Mouse (Mus musculus) limb, embryonic 12.5 days (tissue): Measurements from ENCODE around the gene Rps8. TPM values are rescaled to one million over a fixed set of nuclear protein-coding genes. Genes with fewer than 3 reads are reported as not detected.

Source experiments
- ATAC-seq: fragments of 200-750 bp; cut with Nextera tagmentation; 2 replicates; pipeline ENCODE4 v1.8.0; 2017; ENCODE audit warnings: low read depth, moderate TSS enrichment; ENCODE audit not compliant: insufficient number of reproducible peaks, insufficient read depth, low FRiP score, low TSS enrichment
- H3K27ac ChIP-seq: fragments of 300-500 bp; sonication (generic); 2 replicates; pipeline ENCODE4 v1.5.1; 2016; ENCODE audit warnings: mild to moderate bottlenecking, moderate library complexity
- H3K27me3 ChIP-seq: fragments of 300-500 bp; sonication (generic); 2 replicates; pipeline ENCODE4 v1.6.1; 2016; ENCODE audit warnings: mild to moderate bottlenecking, moderate library complexity
- H3K36me3 ChIP-seq: fragments of 300-500 bp; sonication (generic); 2 replicates; pipeline ENCODE4 v1.6.1; 2016; ENCODE audit warnings: mild to moderate bottlenecking, moderate library complexity
- H3K4me1 ChIP-seq: fragments of 300-500 bp; sonication (generic); replicated peaks from 2 replicates; pipeline ENCODE4 v1.6.1; 2016
- H3K4me2 ChIP-seq: fragments of 300-500 bp; sonication (generic); 2 replicates; pipeline ENCODE4 v1.6.1; 2016; ENCODE audit warnings: mild to moderate bottlenecking, moderate library complexity
- H3K4me3 ChIP-seq: fragments of 300-500 bp; sonication (generic); replicated peaks from 2 replicates; pipeline ENCODE4 v1.5.1; 2016; ENCODE audit warnings: mild to moderate bottlenecking
- H3K9ac ChIP-seq: fragments of 300-500 bp; sonication (generic); replicated peaks from 2 replicates; pipeline ENCODE4 v1.6.1; 2016; ENCODE audit warnings: mild to moderate bottlenecking, moderate library complexity
- H3K9me3 ChIP-seq: fragments of 300-500 bp; sonication (generic); 2 replicates; pipeline ENCODE4 v1.6.1; 2016; ENCODE audit warnings: mild to moderate bottlenecking, moderate library complexity
- WGBS: fragments of 180-500 bp; shearing (Covaris S2); methylation state at CpG from one replicate; pipeline ENCODE4 v1.1.7; 2016; 5-methylcytosine and 5-hydroxymethylcytosine counted together
- microRNA-seq: library from miRNA; unstranded; fragments of <30 nt; microRNA quantifications from one replicate; pipeline ENCODE4, GENCODE M21; 2017
- polyA plus RNA-seq: library from polyadenylated mRNA; unstranded; fragments of >200 nt; fragmentation: Nextera tagmentation; extraction: Ambion mirVana; gene quantifications from 2 replicates; pipeline ENCODE4 v1.2.1, GENCODE M21; 2016

Gene Rps8
- polyA plus RNA-seq, 1 experiment from 2014 or later: 892 TPM

DNA sequence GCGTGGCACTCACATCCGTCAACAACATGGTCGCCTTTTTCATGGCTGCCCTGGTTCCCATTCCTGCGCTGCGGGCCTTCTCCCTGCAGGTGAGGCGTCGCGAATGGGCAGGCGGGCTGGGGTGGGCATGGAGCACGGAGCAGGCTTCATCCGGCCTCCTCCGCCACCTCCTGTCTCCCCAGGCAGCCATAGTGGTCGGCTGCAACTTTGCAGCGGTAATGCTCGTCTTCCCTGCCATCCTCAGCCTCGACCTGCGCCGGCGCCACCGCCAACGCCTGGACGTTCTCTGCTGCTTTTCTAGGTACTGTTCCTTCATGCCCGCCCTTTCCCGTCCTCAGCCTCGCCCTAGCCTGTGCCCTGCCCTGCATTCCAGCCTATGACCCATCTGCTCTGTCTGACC, 46.7 kb downstream of the Rps8 start:
- H3K4me1 ChIP-seq: no peaks in the 10 kb centered on the region
- no peak overlapping the region for H3K4me3 ChIP-seq
- no peak overlapping the region for H3K4me2 ChIP-seq
- H3K36me3 ChIP-seq: peaks cover 74% of the 10 kb centered on the region
- no peak overlapping the region for H3K9ac ChIP-seq
- no peak overlapping the region for H3K27ac ChIP-seq
- no peaks in the 10 kb centered on the region for H3K27me3 ChIP-seq
- no peaks in the 10 kb centered on the region for H3K9me3 ChIP-seq
- 93% methylated on average over 25 of the region's 25 CpGs for WGBS
- no peak for ATAC-seq

DNA sequence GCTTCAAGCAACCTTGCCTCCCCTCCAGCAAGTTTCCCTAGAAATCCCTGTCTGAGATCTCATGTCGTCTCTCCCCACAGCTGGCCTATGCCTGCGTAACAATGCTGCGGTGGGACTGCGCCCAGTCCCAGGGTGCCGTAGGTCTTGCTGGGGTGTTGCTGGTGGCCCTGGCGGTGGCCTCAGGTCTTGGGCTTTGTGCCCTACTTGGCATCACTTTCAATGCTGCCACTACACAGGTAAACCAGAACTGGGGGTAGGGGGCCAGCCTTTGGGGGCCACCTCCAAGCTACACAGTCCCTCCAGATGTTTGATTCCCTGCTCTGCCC, 47.6 kb downstream of the Rps8 start:
- H3K27ac ChIP-seq: no peak overlapping the region
- H3K4me3 ChIP-seq: no peak overlapping the region
- peaks cover 66% of the 10 kb centered on the region for H3K36me3 ChIP-seq
- no peaks in the 10 kb centered on the region for H3K27me3 ChIP-seq
- no peak overlapping the region for H3K4me2 ChIP-seq
- H3K4me1 ChIP-seq: no peaks in the 10 kb centered on the region
- ATAC-seq: no peak
- WGBS: 88% methylated on average over 6 of the region's 6 CpGs
- H3K9ac ChIP-seq: no peak overlapping the region
- no peaks in the 10 kb centered on the region for H3K9me3 ChIP-seq

DNA sequence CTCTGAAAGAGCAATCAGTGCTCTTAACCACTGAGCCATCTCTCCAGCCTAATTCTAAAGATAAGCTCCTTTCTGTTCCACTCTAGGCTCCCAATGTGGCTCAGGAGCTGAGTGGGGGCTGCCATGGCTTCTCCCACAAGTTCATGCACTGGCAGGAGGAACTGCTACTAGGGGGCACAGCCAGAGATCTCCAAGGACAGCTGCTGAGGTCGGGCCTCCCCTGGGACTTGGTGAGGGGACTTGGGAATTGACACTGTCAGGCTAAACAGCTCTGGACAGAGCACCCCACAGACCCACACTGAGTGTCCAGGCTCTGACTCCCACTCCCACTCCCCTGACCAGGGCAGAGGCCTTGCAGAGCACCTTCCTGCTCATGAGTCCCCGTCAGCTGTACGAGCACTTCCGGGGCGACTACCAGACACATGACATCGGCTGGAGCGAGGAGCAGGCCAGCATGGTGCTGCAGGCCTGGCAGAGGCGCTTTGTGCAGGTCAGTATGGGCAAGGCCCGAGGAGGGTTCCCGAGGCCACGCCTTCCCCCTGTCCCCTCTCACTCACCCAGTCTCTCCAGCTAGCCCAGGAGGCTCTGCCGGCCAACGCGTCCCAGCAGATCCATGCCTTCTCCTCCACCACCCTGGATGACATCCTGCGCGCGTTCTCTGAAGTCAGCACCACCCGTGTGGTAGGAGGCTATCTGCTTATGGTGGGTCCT, 48.1 kb downstream of the Rps8 start:
- Histone ChIP-seq H3K4me3 (no peak overlapping the region), H3K4me1 (no peaks in the 10 kb centered on the region), H3K4me2 (no peak overlapping the region), H3K27ac (no peak overlapping the region), H3K9ac (no peak overlapping the region), H3K36me3 (peaks cover 61% of the 10 kb centered on the region), H3K27me3 (no peaks in the 10 kb centered on the region), H3K9me3 (no peaks in the 10 kb centered on the region)
- WGBS: 90% methylated on average over 18 of the region's 18 CpGs
- no peak for ATAC-seq

DNA sequence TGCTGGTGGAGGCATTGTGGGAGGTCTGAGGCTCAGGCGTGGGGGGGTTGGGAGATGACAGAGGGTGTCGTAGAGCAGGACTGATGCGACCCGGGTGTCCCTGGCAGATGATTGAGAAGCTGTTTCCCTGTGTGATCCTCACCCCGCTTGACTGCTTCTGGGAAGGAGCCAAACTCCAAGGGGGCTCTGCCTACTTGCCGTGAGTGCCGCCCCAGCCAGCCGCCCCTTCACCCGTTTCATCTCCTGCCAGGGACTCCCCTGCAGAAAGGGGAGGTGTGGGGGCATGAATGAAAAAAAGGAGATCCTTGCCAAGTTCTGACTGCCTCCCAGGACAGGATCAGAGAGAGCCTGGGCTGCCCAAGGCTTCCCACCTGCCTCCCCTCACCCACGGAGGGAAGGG, 50.9 kb downstream of the Rps8 start:
- no peak for ATAC-seq
- 68% methylated on average over 10 of the region's 10 CpGs for WGBS
- no peak overlapping the region; the same call in 1 of the 2 replicates for H3K9ac ChIP-seq

DNA sequence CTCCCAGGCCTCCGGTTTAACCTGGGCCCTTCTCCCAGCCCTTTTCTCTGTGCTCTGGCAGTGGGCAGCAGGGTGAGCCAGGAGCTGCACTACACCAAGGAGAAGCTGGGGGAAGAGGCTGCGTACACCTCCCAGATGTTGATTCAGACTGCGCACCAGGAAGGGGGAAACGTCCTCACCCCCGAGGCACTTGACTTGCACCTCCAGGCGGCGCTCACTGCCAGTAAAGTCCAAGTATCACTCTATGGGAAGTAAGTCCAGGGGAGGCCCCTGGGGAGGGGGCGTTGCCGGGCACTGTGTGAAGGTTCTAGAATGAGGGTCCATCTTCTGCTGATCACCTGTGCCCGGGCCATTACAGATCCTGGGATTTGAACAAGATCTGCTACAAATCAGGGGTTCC, 51.4 kb downstream of the Rps8 start:
- H3K9me3 ChIP-seq: no peaks in the 10 kb centered on the region
- WGBS: 82% methylated on average over 10 of the region's 10 CpGs

More for the DNA sequence above, 50.9 kb downstream of the Rps8 start:
- Histone ChIP-seq H3K9me3 (no peaks in the 10 kb centered on the region), H3K4me1 (0 out of 2 replicates have a peak, but pooled peaks cover 5% of the 10 kb centered on the region), H3K27ac (no peak overlapping the region), H3K36me3 (peaks cover 46% of the 10 kb centered on the region), H3K27me3 (no peaks in the 10 kb centered on the region), H3K4me2 (no peak overlapping the region), H3K4me3 (no peak overlapping the region)

More for the DNA sequence above, 51.4 kb downstream of the Rps8 start:
- H3K4me1 ChIP-seq: 0 out of 2 replicates have a peak, but pooled peaks cover 5% of the 10 kb centered on the region
- H3K9ac ChIP-seq: no peak overlapping the region; the same call in 1 of the 2 replicates
- no peak overlapping the region for H3K4me2 ChIP-seq
- H3K4me3 ChIP-seq: no peak overlapping the region
- H3K27me3 ChIP-seq: no peaks in the 10 kb centered on the region
- ATAC-seq: no peak
- no peak overlapping the region for H3K27ac ChIP-seq
- peaks cover 45% of the 10 kb centered on the region for H3K36me3 ChIP-seq

Small RNA genes lying within 50 kb of the gene (microRNA-seq; reads per million reads assigned to microRNA genes)
- gene Gm22398: not detected

Other genes starting within 250 kb of the Rps8 start
- 110 and 111 TPM in 2 replicates for gene Urod, start 161.8 kb downstream of the Rps8 start, polyA plus RNA-seq
- gene Hectd3, start 160.9 kb downstream of the Rps8 start, polyA plus RNA-seq: 10.7 and 10.8 TPM in 2 replicates
- gene Eif2b3, start 136.8 kb downstream of the Rps8 start, polyA plus RNA-seq: 53.0 and 54.0 TPM in 2 replicates
- gene Ptch2, start 60.2 kb downstream of the Rps8 start, polyA plus RNA-seq: 5.4 and 6.4 TPM in 2 replicates
- gene Btbd19, start 30.5 kb downstream of the Rps8 start, polyA plus RNA-seq: 4.2 and 5.1 TPM in 2 replicates
- not detected in 2 replicates for gene Tctex1d4, start 29.4 kb downstream of the Rps8 start, polyA plus RNA-seq
- 2.5 and 2.7 TPM in 2 replicates for gene Plk3, start 22.3 kb downstream of the Rps8 start, polyA plus RNA-seq
- gene Kif2c, start 26.4 kb upstream of the Rps8 start, polyA plus RNA-seq: 106 and 108 TPM in 2 replicates
- 8.8 and 11.0 TPM in 2 replicates for gene Tmem53, start 95.7 kb upstream of the Rps8 start, polyA plus RNA-seq
- gene Armh1, start 95.9 kb upstream of the Rps8 start, polyA plus RNA-seq: 0.26 and 0.65 TPM in 2 replicates